Mouse (Mus musculus) brain, embryonic 14.5 days (tissue): Measurements from ENCODE around the gene Ncam1. TPM values are rescaled to one million over a fixed set of nuclear protein-coding genes. Genes with fewer than 3 reads are reported as not detected.

ENCODE experiments used
- DNase-seq: peaks from one replicate; pipeline ENCODE4 v3.0.0-alpha.2; 2011; ENCODE audit warnings: low read depth
- CTCF ChIP-seq: fragments of 200-500 bp; IDR thresholded peaks from 2 replicates; pipeline ENCODE4 v1.5.1; 2012; ENCODE audit warnings: inconsistent platforms, mild to moderate bottlenecking, moderate library complexity, borderline replicate concordance; ENCODE audit not compliant: insufficient read depth, insufficient read length; ENCODE audit errors: extremely low read depth
- POLR2A ChIP-seq: fragments of 200-500 bp; IDR thresholded peaks from 2 replicates; pipeline ENCODE4 v1.6.1; 2012; ENCODE audit warnings: mild to moderate bottlenecking, inconsistent platforms, borderline replicate concordance; ENCODE audit not compliant: poor library complexity, insufficient read depth, insufficient read length, severe bottlenecking; ENCODE audit errors: extremely low read depth
- polyA plus RNA-seq: library from polyadenylated mRNA; depleted of rRNA; stranded (reverse); fragments of >200 nt; gene quantifications from 2 replicates; pipeline ENCODE4 v1.2.3, GENCODE M21; 2012

Ncam1 gene
- polyA plus RNA-seq, 1 experiment: 231 TPM

GRCm38 (mm10) chr9:49570033-49570660, 228.6 kb downstream of the Ncam1 start:
- TF ChIP-seq CTCF (no peak), POLR2A (no peak)

DNA sequence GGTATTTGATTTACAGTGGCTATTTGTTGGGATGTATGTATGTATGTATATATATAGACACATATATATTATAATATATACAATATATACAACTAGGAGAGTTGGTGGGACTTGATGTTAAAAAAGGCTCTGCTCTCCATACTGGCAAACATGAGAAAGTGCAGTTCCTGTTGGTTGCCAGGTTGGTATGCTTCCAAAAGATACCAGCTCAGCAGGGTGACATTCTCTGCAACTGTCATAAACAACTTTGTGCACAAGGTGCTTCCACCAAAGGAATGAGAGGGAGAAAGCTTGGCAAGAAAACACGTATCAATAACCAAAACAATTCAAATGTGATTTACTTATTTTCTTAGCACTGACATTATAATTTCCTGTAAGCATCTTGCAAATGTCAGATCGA, 232.9 kb downstream of the Ncam1 start:
- TF ChIP-seq CTCF: no peak

More at GRCm38 (mm10) chr9:49570033-49570660, 228.6 kb downstream of the Ncam1 start:
- DNase-seq: peak; percentile 71

GRCm38 (mm10) chr9:49558941-49559340, 239.8 kb downstream of the Ncam1 start:
- no peak for DNase-seq
- TF ChIP-seq POLR2A (no peak), CTCF (no peak)

More for the DNA sequence above, 232.9 kb downstream of the Ncam1 start:
- no peak for DNase-seq

GRCm38 (mm10) chr9:49551353-49551752, 247.4 kb downstream of the Ncam1 start:
- TF ChIP-seq POLR2A (no peak), CTCF (no peak)

DNA sequence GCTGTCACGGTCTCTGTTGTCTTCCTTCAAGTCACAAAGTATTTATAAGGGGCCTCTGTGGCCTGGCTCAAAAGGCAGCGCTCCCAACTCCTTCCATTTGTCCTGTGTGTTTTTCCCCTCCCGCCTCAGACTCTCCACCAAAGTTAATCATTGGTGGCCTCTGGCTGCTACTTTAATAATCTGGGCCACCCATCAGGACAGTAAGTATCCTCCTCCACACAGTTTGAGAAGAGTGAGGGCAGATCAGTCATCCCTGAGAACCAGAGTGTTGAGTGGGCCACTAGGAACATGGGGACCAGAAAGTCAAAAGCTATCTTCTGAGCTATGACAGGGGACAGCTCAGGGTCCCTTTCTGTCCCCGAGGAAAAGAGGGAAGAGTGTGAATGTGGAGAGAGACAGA, 256.1 kb downstream of the Ncam1 start:
- no peak for TF ChIP-seq CTCF
- TF ChIP-seq POLR2A: no peak
- DNase-seq: no peak

More at GRCm38 (mm10) chr9:49551353-49551752, 247.4 kb downstream of the Ncam1 start:
- no peak for DNase-seq

- DNase-seq: no peak
- TF ChIP-seq POLR2A (no peak), CTCF (no peak)
Measured at GRCm38 (mm10) chr9:49537814-49538213, 260.9 kb downstream of the Ncam1 start.

GRCm38 (mm10) chr9:49536593-49536992, 262.1 kb downstream of the Ncam1 start:
- DNase-seq: no peak
- no peak for TF ChIP-seq POLR2A
- TF ChIP-seq CTCF: no peak

- DNase-seq: peak; percentile 52
- TF ChIP-seq CTCF (no peak), POLR2A (no peak)
Measured at GRCm38 (mm10) chr9:49534958-49535357, 263.8 kb downstream of the Ncam1 start.

GRCm38 (mm10) chr9:49533912-49534491, 264.7 kb downstream of the Ncam1 start:
- peak; percentile 81 for DNase-seq
- TF ChIP-seq POLR2A (no peak), CTCF (no peak)

DNA sequence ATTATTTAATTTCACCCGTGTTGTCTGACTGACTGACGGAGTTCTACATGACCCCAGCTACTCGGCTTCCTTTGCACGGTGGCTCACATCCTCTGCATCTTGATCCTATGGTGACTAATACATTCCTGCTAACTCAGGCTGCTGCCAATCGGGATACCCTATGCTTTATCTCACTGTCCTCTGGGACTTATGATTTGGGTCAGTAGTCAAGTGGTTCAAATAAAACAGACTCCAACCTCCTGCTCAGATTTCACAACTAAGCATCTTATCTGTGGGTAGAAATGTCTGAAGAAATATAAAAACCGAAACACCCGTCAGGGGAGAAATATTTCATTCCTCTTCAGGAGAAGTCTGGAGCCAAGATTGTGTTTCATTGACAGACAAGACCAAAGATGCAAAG, 265.3 kb downstream of the Ncam1 start:
- TF ChIP-seq POLR2A: no peak
- TF ChIP-seq CTCF: no peak
- no peak for DNase-seq

GRCm38 (mm10) chr9:49531833-49532232, 266.9 kb downstream of the Ncam1 start:
- DNase-seq: no peak
- TF ChIP-seq CTCF (no peak), POLR2A (no peak)

DNA sequence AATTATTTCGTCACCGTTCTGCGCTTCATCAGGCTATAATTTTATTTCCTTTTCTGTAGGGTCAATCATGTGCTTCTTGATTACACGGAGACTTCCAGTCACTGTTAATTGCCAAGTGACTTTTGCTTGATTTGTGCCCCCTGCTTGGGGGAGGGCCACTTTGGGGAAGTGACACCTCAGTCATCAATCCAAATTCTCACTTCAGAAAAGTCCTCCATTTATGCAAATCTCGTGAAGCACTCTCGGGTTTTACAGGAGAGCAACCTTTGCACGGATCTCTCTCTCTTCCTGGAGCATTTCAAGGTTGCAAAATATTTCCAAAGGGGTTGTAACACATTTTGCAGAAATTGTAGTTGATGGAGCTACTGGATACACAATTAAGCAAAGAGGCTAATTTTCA, 267.5 kb downstream of the Ncam1 start:
- no peak for DNase-seq
- TF ChIP-seq CTCF: no peak
- TF ChIP-seq POLR2A: no peak

- no peak for DNase-seq
- TF ChIP-seq POLR2A (no peak), CTCF (no peak)
Measured at GRCm38 (mm10) chr9:49530739-49531138, 268.0 kb downstream of the Ncam1 start.
